ENCODE assay signal across 19 mouse cellular contexts in genomic region chr10:19078047-19078446, GRCm38 (mm10).
DNase-seq lines count a peak whose midpoint lies in the region; ATAC-seq and TF ChIP-seq lines count a peak whose summit lies in the region.
"Had no signal": no experiment of that assay in that cellular context is flagged by ENCODE, and none has a peak within 500 bp of the region (broad histone marks: within the 10 kb centered on the region; RNA-seq: fewer than 3 reads in every experiment).

No protein-coding gene starts in this region.

- DNase-seq in liver, postnatal 0 days, result no peak
- DNase-seq in liver (no peak), CH12.LX (ENCODE audit: extremely low read depth) (peak; percentile 66)
- DNase-seq in adrenal gland, postnatal 4 days (ENCODE audit: low spot score in 2 of 2), result no peak
- no peak for DNase-seq in thymus, adult 2 months
- DNase-seq in heart, adult 2 months, result no peak
- DNase-seq: adrenal gland, postnatal 10 days; cerebellum, adult 11-12 months; cerebellum, adult 9-10 months; cerebellum, postnatal 25 days; gastrocnemius, postnatal 10 days; heart, adult 18-20 months; heart, postnatal 14 days had no signal

- H3K9me3 ChIP-seq in liver, postnatal 0 days (ENCODE audit: low read length), result no peaks in the 10 kb centered on the region
- H3K9me3 ChIP-seq in CH12.LX (replicated peaks; ENCODE audit: low read length), result no peaks in the 10 kb centered on the region
- H3K9me3 ChIP-seq: embryonic facial prominence, embryonic 12.5 days; heart, embryonic 15.5 days; hindbrain, embryonic 13.5 days had no signal

- no peak for TF ChIP-seq EP300 in liver, postnatal 0 days (IDR thresholded peaks at IDR 0.05; ENCODE audit: low read depth)
- peak; percentile 65 for TF ChIP-seq EP300 in CH12.LX (IDR thresholded peaks at IDR 0.05; ENCODE audit: low read length)
- no peak for TF ChIP-seq EP300 in heart, adult 2 months (IDR thresholded peaks at IDR 0.05; ENCODE audit: insufficient read depth, low read depth, low read length)

- no peaks in the 10 kb centered on the region for H3K4me1 ChIP-seq in liver, postnatal 0 days (ENCODE audit: insufficient read depth)
- peaks cover 4 to 35% of the 10 kb centered on the region in 2 experiments; a peak in 3 of 4 replicates for H3K4me1 ChIP-seq in CH12.LX (ENCODE audit: control insufficient read depth in 1 of 2, insufficient read depth in 2 of 2)
- H3K4me1 ChIP-seq in thymus, adult 2 months (replicated peaks; ENCODE audit: control insufficient read depth, insufficient read depth, low read length), result no peaks in the 10 kb centered on the region
- no peaks in the 10 kb centered on the region for H3K4me1 ChIP-seq in heart, adult 2 months (ENCODE audit: control insufficient read depth, insufficient read depth, low read length)
- H3K4me1 ChIP-seq: embryonic facial prominence, embryonic 12.5 days; heart, embryonic 15.5 days; hindbrain, embryonic 13.5 days had no signal

- H3K36me3 ChIP-seq in liver, postnatal 0 days (replicated peaks; ENCODE audit: insufficient read depth, low read length), result no peaks in the 10 kb centered on the region
- no peaks in the 10 kb centered on the region for H3K36me3 ChIP-seq in CH12.LX (replicated peaks in 1 of 2; ENCODE audit: control insufficient read depth in 1 of 2, insufficient read depth in 1 of 2, low read length in 1 of 2)
- no peaks in the 10 kb centered on the region for H3K36me3 ChIP-seq in thymus, adult 2 months (ENCODE audit: control insufficient read depth, insufficient read depth, low read length)
- H3K36me3 ChIP-seq in heart, adult 2 months (ENCODE audit: control insufficient read depth, insufficient read depth, low read length), result no peaks in the 10 kb centered on the region
- H3K36me3 ChIP-seq: embryonic facial prominence, embryonic 12.5 days; heart, embryonic 15.5 days; hindbrain, embryonic 13.5 days had no signal

- 73% methylated on average over 4 of the region's 4 CpGs for WGBS in liver, postnatal 0 days (ENCODE audit: insufficient replicate concordance)
- 80% methylated on average over 4 of the region's 4 CpGs for whole genome bisulfite sequencing in thymus, adult 2 months
- WGBS in heart, adult 2 months, result 79% methylated on average over 4 of the region's 4 CpGs

- H3K4me3 ChIP-seq in liver, postnatal 0 days (ENCODE audit: low read depth, low read length), result no peak overlapping the region
- no peak overlapping the region for H3K4me3 ChIP-seq in CH12.LX (replicated peaks in 1 of 3; ENCODE audit: low read depth in 2 of 3, low read length in 2 of 3, poor library complexity in 1 of 3)
- no peak overlapping the region for H3K4me3 ChIP-seq in thymus, adult 2 months (ENCODE audit: control insufficient read depth, insufficient read depth, low read length)
- H3K4me3 ChIP-seq in heart, adult 2 months, result no peak overlapping the region
- H3K4me3 ChIP-seq: embryonic facial prominence, embryonic 12.5 days; heart, embryonic 15.5 days; hindbrain, embryonic 13.5 days had no signal

- ATAC-seq in liver, postnatal 0 days, result peak; percentile 58
- peak; percentile 77 for ATAC-seq in inflammation-experienced regulatory T-cells, adult 6 months
- ATAC-seq: forebrain, embryonic 16.5 days had no signal

- no peak overlapping the region for H3K27ac ChIP-seq in liver, postnatal 0 days (ENCODE audit: low read depth)
- peak overlapping the region; percentile 58; the same call in 1 of the 2 replicates for H3K27ac ChIP-seq in CH12.LX (ENCODE audit: insufficient read depth, low read depth)
- no peak overlapping the region for H3K27ac ChIP-seq in thymus, adult 2 months (ENCODE audit: control insufficient read depth, insufficient read depth, low read length)
- no peak overlapping the region for H3K27ac ChIP-seq in heart, adult 2 months
- H3K27ac ChIP-seq: embryonic facial prominence, embryonic 12.5 days; heart, embryonic 15.5 days; hindbrain, embryonic 13.5 days had no signal

- dilution Hi-C loops in CH12.LX (cut with MboI; ENCODE audit: extremely low pct_ligation_motif_present, extremely low pct_unique_long_range_greater_than_20kb, low sequenced_read_pairs), result no loop called here

- H3K4me2 ChIP-seq in liver, postnatal 0 days (ENCODE audit: low read depth, low read length), result no peak overlapping the region
- peak overlapping the region; percentile 51; the same call in 1 of the 2 replicates for H3K4me2 ChIP-seq in CH12.LX (ENCODE audit: insufficient read depth, low read depth, poor library complexity, severe bottlenecking)
- H3K4me2 ChIP-seq: embryonic facial prominence, embryonic 12.5 days; heart, embryonic 11.5 days; heart, embryonic 15.5 days; hindbrain, embryonic 13.5 days had no signal

- H3K79me2 ChIP-seq in CH12.LX (replicated peaks; ENCODE audit: control insufficient read depth, extremely low read depth, insufficient read depth, poor library complexity, severe bottlenecking), result no peaks in the 10 kb centered on the region
- no peaks in the 10 kb centered on the region for H3K79me2 ChIP-seq in heart, adult 2 months (replicated peaks; ENCODE audit: control insufficient read depth, insufficient read depth, low read length)

- TF ChIP-seq RAD21 in CH12.LX (IDR thresholded peaks at IDR 0.05; ENCODE audit: low read depth, low read length), result no peak

- no peak for TF ChIP-seq CTCF in liver, postnatal 0 days (IDR thresholded peaks at IDR 0.05; ENCODE audit: low read depth)
- no peak for TF ChIP-seq CTCF in CH12.LX (conservative IDR thresholded peaks at IDR 0.05 in 1 of 2, IDR thresholded peaks at IDR 0.05 in 1 of 2; ENCODE audit: low read depth in 2 of 2, low read length in 2 of 2)
- TF ChIP-seq CTCF in thymus, adult 2 months (IDR thresholded peaks at IDR 0.05; ENCODE audit: borderline replicate concordance, control insufficient read depth, extremely low read depth, insufficient read depth, low read length, poor library complexity), result no peak
- no peak for TF ChIP-seq CTCF in heart, adult 2 months (IDR thresholded peaks at IDR 0.05)

- in situ Hi-C loops in CH12.LX (cut with MboI; ENCODE audit: low pct_ligation_motif_present, low pct_unique_long_range_greater_than_20kb, low sequenced_read_pairs), result no loop called here

- intact Hi-C loops in heart, adult 2 months (cut with DNase I), result no loop called here

- no peak overlapping the region for H3K9ac ChIP-seq in liver, postnatal 0 days (replicated peaks)
- peak overlapping the region; percentile 19 for H3K9ac ChIP-seq in CH12.LX (ENCODE audit: insufficient read depth, low read depth)
- no peak overlapping the region for H3K9ac ChIP-seq in heart, adult 2 months (ENCODE audit: low read depth, low read length)
- H3K9ac ChIP-seq: embryonic facial prominence, embryonic 12.5 days; heart, embryonic 15.5 days; hindbrain, embryonic 13.5 days had no signal

- no peak for TF ChIP-seq POLR2A in CH12.LX (IDR thresholded peaks at IDR 0.05; ENCODE audit: low read depth, low read length)
- TF ChIP-seq POLR2A in thymus, adult 2 months (IDR thresholded peaks at IDR 0.05; ENCODE audit: control insufficient read depth, extremely low read depth, insufficient read depth, low read length, poor library complexity), result no peak
- no peak for TF ChIP-seq POLR2A in heart, adult 2 months (IDR thresholded peaks at IDR 0.05; ENCODE audit: insufficient read depth, low read depth, low read length)

- no peaks in the 10 kb centered on the region for H3K27me3 ChIP-seq in liver, postnatal 0 days (ENCODE audit: insufficient read depth, low read length)
- H3K27me3 ChIP-seq in CH12.LX (replicated peaks), result no peaks in the 10 kb centered on the region
- no peaks in the 10 kb centered on the region for H3K27me3 ChIP-seq in thymus, adult 2 months (ENCODE audit: control insufficient read depth, insufficient read depth, low read length)
- H3K27me3 ChIP-seq in heart, adult 2 months (ENCODE audit: control insufficient read depth, insufficient read depth, low read length), result no peaks in the 10 kb centered on the region
- H3K27me3 ChIP-seq: embryonic facial prominence, embryonic 12.5 days; heart, embryonic 15.5 days; hindbrain, embryonic 13.5 days had no signal

TF ChIP-seq in CH12.LX, 34 proteins besides CTCF, POLR2A, EP300 and RAD21 (continues in another document):
- TF ChIP-seq MAFK (IDR thresholded peaks at IDR 0.05; ENCODE audit: insufficient replicate concordance, low read length) (no peak), JUN (IDR thresholded peaks at IDR 0.05; ENCODE audit: insufficient read depth, low read depth, low read length) (no peak), CHD1 (IDR thresholded peaks at IDR 0.05; ENCODE audit: low read depth, low read length) (no peak), POLR2AphosphoS2 (IDR thresholded peaks at IDR 0.05; ENCODE audit: low read depth, low read length) (no peak), JUND (conservative IDR thresholded peaks at IDR 0.05; ENCODE audit: low read depth, low read length) (0 out of 2 replicates have a peak, but pooled peaks have one; percentile 28), KAT2A (IDR thresholded peaks at IDR 0.05; ENCODE audit: insufficient replicate concordance, low read length) (no peak), SIN3A (IDR thresholded peaks at IDR 0.05; ENCODE audit: low read length) (peak; percentile 44; the same call in 1 of the 2 replicates), NRF1 (IDR thresholded peaks at IDR 0.05; ENCODE audit: low read depth, low read length) (no peak), HCFC1 (IDR thresholded peaks at IDR 0.05; ENCODE audit: low read depth, low read length) (no peak), MYC (IDR thresholded peaks at IDR 0.05; ENCODE audit: low read depth, low read length) (no peak), BHLHE40 (IDR thresholded peaks at IDR 0.05; ENCODE audit: low read depth, low read length) (peak; percentile 69), SMC3 (IDR thresholded peaks at IDR 0.05; ENCODE audit: low read depth, low read length) (no peak), ZC3H11A (IDR thresholded peaks at IDR 0.05; ENCODE audit: low read depth, low read length) (no peak), MEF2A (IDR thresholded peaks at IDR 0.05; ENCODE audit: borderline replicate concordance, low read depth, low read length) (peak; percentile 33; the same call in 1 of the 2 replicates), IRF4 (IDR thresholded peaks at IDR 0.05; ENCODE audit: low read depth, low read length) (peak; percentile 62), MAX (IDR thresholded peaks at IDR 0.05; ENCODE audit: low read length) (no peak), NELFE (IDR thresholded peaks at IDR 0.05; ENCODE audit: low read depth, low read length) (no peak), GABPA (IDR thresholded peaks at IDR 0.05; ENCODE audit: insufficient replicate concordance, low read depth, low read length) (no peak), CHD2 (IDR thresholded peaks at IDR 0.05; ENCODE audit: low read length) (no peak), ELF1 (IDR thresholded peaks at IDR 0.05; ENCODE audit: low read depth, low read length) (no peak), ZNF384 (IDR thresholded peaks at IDR 0.05; ENCODE audit: low read depth, low read length) (no peak), ETS1 (conservative IDR thresholded peaks at IDR 0.05; ENCODE audit: low read depth, low read length) (peak; percentile 95), MAZ (IDR thresholded peaks at IDR 0.05; ENCODE audit: low read depth, low read length) (no peak), ZKSCAN1 (IDR thresholded peaks at IDR 0.05; ENCODE audit: borderline replicate concordance, low read depth, low read length) (no peak), MXI1 (IDR thresholded peaks at IDR 0.05; ENCODE audit: low read depth, low read length) (no peak)
